Mouse (Mus musculus) stomach, postnatal 0 days (tissue): ENCODE data around the gene Mst1r.
A peak's percentile ranks its signal among the peaks of the same experiment; 100 is the strongest.

Experiments
- CTCF ChIP-seq: IDR thresholded peaks from 2 replicates; pipeline ENCODE4 v1.5.1; 2016; ENCODE audit warnings: antibody characterized with exemption, low read depth, mild to moderate bottlenecking, moderate library complexity
- EP300 ChIP-seq: optimal IDR thresholded peaks from 2 replicates; pipeline ENCODE3; 2016; ENCODE audit warnings: antibody characterized with exemption

DNA sequence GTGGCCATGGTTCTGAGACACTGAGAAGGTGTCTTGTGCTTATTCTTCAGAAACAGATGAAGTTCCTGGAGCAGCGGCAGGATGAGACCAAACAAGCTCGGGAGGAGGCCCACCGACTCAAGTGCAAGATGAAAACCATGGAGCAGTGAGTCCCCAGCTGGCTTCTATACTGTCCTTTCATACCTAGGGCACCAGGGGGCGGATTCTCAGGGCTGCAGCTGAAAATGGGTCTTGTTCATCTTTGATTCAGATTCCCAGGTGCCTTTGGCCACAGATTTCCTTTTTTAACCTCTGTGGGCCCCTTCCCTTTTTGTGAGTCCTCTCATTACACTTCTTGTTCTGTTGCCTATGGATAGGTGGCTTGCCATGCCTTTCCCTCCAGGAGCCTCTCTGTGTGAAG, 54.3 kb downstream of the Mst1r start:
- TF ChIP-seq CTCF (peak; percentile 58), EP300 (no peak)
